Mouse (Mus musculus): ENCODE results near the gene Tnip3.

DNA sequence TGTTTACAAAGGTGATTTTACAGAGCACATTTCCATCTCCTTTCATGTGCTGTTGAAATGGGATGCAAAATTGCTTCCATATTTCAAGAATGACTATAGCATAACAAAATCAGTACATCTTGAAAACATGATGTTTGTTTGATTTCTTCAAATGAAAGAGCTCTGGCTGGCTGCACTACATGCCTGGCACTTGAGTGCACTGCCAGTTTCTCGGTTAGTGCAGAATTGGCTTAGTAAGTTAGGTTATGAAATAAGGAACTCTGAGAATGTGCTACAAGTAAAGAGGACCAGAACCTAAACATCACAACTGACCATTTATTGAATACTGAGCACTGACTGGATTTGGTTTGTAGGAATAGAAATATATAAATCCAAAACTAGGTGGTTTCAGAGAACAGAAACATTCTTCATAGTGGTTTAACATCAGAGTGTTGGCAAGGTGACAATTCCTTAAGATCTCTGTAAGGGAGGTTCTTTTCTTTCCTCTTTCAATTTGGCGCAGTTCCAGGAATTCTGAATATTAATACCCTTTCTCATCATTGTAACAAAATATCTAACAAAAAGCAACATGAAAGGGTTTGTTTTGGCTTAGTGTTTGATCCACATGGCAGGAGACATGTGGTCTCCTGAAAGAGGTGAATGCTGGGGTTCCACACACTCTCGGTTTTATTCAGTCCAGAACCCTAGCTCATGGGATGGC is 98.1 kb downstream of the Tnip3 start:
- TF ChIP-seq CTCF (IDR thresholded peaks at IDR 0.05) (no peak), POLR2A (IDR thresholded peaks at IDR 0.05; ENCODE audit: insufficient read depth, low read depth, low read length) (no peak), EP300 (IDR thresholded peaks at IDR 0.05; ENCODE audit: insufficient read depth, low read depth, low read length) (no peak)
